ENCODE assay signal across 26 mouse cellular contexts in genomic region chr12:84940343-84940742, GRCm38 (mm10).
"Had no signal": no experiment of that assay in that cellular context is flagged by ENCODE, and none has a peak within 500 bp of the region (broad histone marks: within the 10 kb centered on the region; RNA-seq: fewer than 3 reads in every experiment).

No protein-coding gene starts in this region.

- DNase-seq: gastrocnemius, adult 2 months; gastrocnemius, postnatal 10 days; gastrocnemius, postnatal 25 days; heart, adult 18-20 months; heart, postnatal 14 days; heart, postnatal 4 days; kidney, adult 18-20 months; kidney, adult 8-10 months; kidney, postnatal 10 days; kidney, postnatal 25 days; kidney, postnatal 4 days had no signal

- H3K27me3 ChIP-seq: heart, embryonic 12.5 days; hindbrain, embryonic 12.5 days; intestine, embryonic 15.5 days; limb, embryonic 13.5 days; limb, embryonic 15.5 days had no signal

- H3K36me3 ChIP-seq: intestine, embryonic 15.5 days had no signal

- H3K27ac ChIP-seq: gastrocnemius, adult 2 months; heart, embryonic 10.5 days; hindbrain, embryonic 10.5 days; hindbrain, embryonic 12.5 days; hindbrain, embryonic 14.5 days; intestine, embryonic 15.5 days; layer of hippocampus, adult 2 months; left cerebral cortex, adult 2 months; limb, embryonic 13.5 days; limb, embryonic 15.5 days; liver, embryonic 14.5 days had no signal

- H3K4me3 ChIP-seq: gastrocnemius, adult 2 months; heart, embryonic 10.5 days; heart, embryonic 12.5 days; hindbrain, embryonic 10.5 days; hindbrain, embryonic 12.5 days; intestine, embryonic 15.5 days; layer of hippocampus, adult 2 months; left cerebral cortex, adult 2 months; limb, embryonic 13.5 days; limb, embryonic 15.5 days had no signal

- ATAC-seq: hindbrain, embryonic 16.5 days; inflammation-experienced regulatory T-cells, adult 6 months; intestine, embryonic 15.5 days; intestine, postnatal 0 days had no signal

- H3K9ac ChIP-seq: heart, embryonic 12.5 days; hindbrain, embryonic 12.5 days; hindbrain, embryonic 14.5 days; intestine, embryonic 15.5 days; limb, embryonic 13.5 days; limb, embryonic 15.5 days; liver, embryonic 14.5 days had no signal

- H3K9me3 ChIP-seq: heart, embryonic 10.5 days; heart, embryonic 12.5 days; hindbrain, embryonic 10.5 days; hindbrain, embryonic 12.5 days; intestine, embryonic 15.5 days; limb, embryonic 13.5 days; limb, embryonic 15.5 days had no signal

- H3K4me2 ChIP-seq: heart, embryonic 12.5 days; hindbrain, embryonic 12.5 days; hindbrain, embryonic 14.5 days; intestine, embryonic 15.5 days; limb, embryonic 13.5 days; limb, embryonic 15.5 days; liver, embryonic 11.5 days had no signal

- H3K4me1 ChIP-seq: hindbrain, embryonic 10.5 days; hindbrain, embryonic 12.5 days; intestine, embryonic 15.5 days; limb, embryonic 13.5 days; limb, embryonic 15.5 days had no signal
